Mouse (Mus musculus) limb, embryonic 10.5 days (tissue): ENCODE measurements around the gene Enpp1. TPM values are rescaled to one million over a fixed set of nuclear protein-coding genes. Genes with fewer than 3 reads are reported as not detected.

Source experiments
- DNase-seq: peaks from one replicate; pipeline ENCODE4 v3.0.0-alpha.2; 2017; ENCODE audit warnings: low spot score
- H3K27ac ChIP-seq: fragments of 300-500 bp; sonication (generic); 2 replicates; pipeline ENCODE4 v1.5.1; 2016; ENCODE audit warnings: mild to moderate bottlenecking
- H3K27me3 ChIP-seq: fragments of 300-500 bp; sonication (generic); 2 replicates; pipeline ENCODE4 v1.6.1; 2016; ENCODE audit warnings: low read depth, mild to moderate bottlenecking; ENCODE audit not compliant: poor library complexity, severe bottlenecking
- H3K36me3 ChIP-seq: fragments of 300-500 bp; sonication (generic); 2 replicates; pipeline ENCODE4 v1.6.1; 2016; ENCODE audit warnings: mild to moderate bottlenecking, moderate library complexity
- H3K4me1 ChIP-seq: fragments of 300-500 bp; sonication (generic); 2 replicates; pipeline ENCODE4 v1.6.1; 2016
- H3K4me3 ChIP-seq: fragments of 300-500 bp; sonication (generic); 2 replicates; pipeline ENCODE4 v1.5.1; 2016; ENCODE audit warnings: mild to moderate bottlenecking, moderate library complexity
- H3K9me3 ChIP-seq: fragments of 300-500 bp; sonication (generic); replicated peaks from 2 replicates; pipeline ENCODE4 v1.6.1; 2016; ENCODE audit warnings: mild to moderate bottlenecking
- WGBS: fragments of 180-500 bp; shearing (Covaris S2); methylation state at CpG from one replicate; pipeline ENCODE4 v1.1.7; 2016; 5-methylcytosine and 5-hydroxymethylcytosine counted together
- polyA plus RNA-seq: library from polyadenylated mRNA; unstranded; fragments of >200 nt; fragmentation: Nextera tagmentation; extraction: Ambion mirVana; gene quantifications from 2 replicates; pipeline ENCODE4 v1.2.1, GENCODE M21; 2016

The Enpp1 gene
- polyA plus RNA-seq, 1 experiment from 2014 or later: 1.1 TPM

GRCm38 (mm10) chr10:24727478-24727877, 15.5 kb upstream of the Enpp1 start:
- no peak for DNase-seq
- H3K9me3 ChIP-seq: no peaks in the 10 kb centered on the region
- H3K27ac ChIP-seq: no peak overlapping the region
- WGBS: 89% methylated on average over 4 of the region's 4 CpGs
- no peak overlapping the region for H3K4me3 ChIP-seq
- no peaks in the 10 kb centered on the region for H3K27me3 ChIP-seq
- no peaks in the 10 kb centered on the region for H3K36me3 ChIP-seq
- no peaks in the 10 kb centered on the region for H3K4me1 ChIP-seq

GRCm38 (mm10) chr10:24725197-24725596, 13.2 kb upstream of the Enpp1 start:
- WGBS: 92% methylated on average over 2 of the region's 2 CpGs
- Histone ChIP-seq H3K9me3 (no peaks in the 10 kb centered on the region), H3K36me3 (no peaks in the 10 kb centered on the region), H3K27ac (no peak overlapping the region), H3K4me3 (no peak overlapping the region), H3K4me1 (no peaks in the 10 kb centered on the region), H3K27me3 (no peaks in the 10 kb centered on the region)
- no peak for DNase-seq

DNA sequence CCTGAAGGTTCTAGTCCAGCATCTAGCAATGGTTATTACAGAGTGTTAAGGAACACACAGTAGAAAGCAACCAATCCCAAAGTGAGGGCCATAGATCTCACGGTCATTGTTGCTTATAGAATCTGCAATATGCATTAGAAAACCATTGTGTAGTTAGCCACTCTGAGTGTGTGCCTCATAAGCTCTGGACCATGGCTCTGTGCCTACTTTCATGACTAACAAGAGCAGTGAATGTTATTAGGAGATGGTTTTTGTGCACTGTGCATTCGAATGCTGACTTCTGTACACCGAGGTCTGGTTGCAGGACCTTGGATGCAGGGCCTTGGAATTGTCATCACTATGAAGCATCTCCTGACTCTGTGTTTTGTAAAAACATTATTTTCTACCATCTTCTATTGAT, 9.9 kb upstream of the Enpp1 start:
- H3K27ac ChIP-seq: no peak overlapping the region
- DNase-seq: no peak
- no peaks in the 10 kb centered on the region for H3K27me3 ChIP-seq
- WGBS: 96% methylated on average over 3 of the region's 3 CpGs
- H3K9me3 ChIP-seq: no peaks in the 10 kb centered on the region
- no peaks in the 10 kb centered on the region for H3K36me3 ChIP-seq
- H3K4me1 ChIP-seq: no peaks in the 10 kb centered on the region
- H3K4me3 ChIP-seq: no peak overlapping the region

DNA sequence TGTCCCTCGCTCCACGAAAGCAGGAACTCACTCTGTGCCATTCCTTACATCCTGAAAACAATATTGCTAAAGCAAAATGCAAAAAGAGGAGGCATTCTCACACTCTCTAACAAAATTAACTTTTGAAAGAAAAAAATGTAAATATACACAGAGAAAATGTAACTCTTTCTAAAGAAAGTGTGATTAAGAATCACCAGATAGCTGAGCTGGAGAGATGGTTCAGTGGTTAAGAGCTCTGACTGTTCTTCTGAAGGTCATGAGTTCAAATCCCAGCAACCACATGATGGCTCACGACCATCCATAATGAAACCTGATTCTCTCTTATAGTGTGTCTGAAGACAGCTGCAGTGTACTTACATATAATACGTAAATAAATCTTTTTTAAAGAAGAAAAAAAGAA, 7.4 kb upstream of the Enpp1 start:
- DNase-seq: no peak
- no peaks in the 10 kb centered on the region for H3K27me3 ChIP-seq
- H3K27ac ChIP-seq: no peak overlapping the region
- no peaks in the 10 kb centered on the region for H3K9me3 ChIP-seq
- H3K4me3 ChIP-seq: no peak overlapping the region
- no peaks in the 10 kb centered on the region for H3K36me3 ChIP-seq
- 88% methylated on average over 4 of the region's 4 CpGs for WGBS
- no peaks in the 10 kb centered on the region for H3K4me1 ChIP-seq

- H3K9me3 ChIP-seq: no peaks in the 10 kb centered on the region
- no peak overlapping the region for H3K27ac ChIP-seq
- 56% methylated on average over 11 of the region's 11 CpGs for WGBS
- H3K4me1 ChIP-seq: no peaks in the 10 kb centered on the region
- H3K36me3 ChIP-seq: no peaks in the 10 kb centered on the region
- no peak for DNase-seq
- no peaks in the 10 kb centered on the region for H3K27me3 ChIP-seq
- no peak overlapping the region for H3K4me3 ChIP-seq
Measured at GRCm38 (mm10) chr10:24718720-24719119, 6.8 kb upstream of the Enpp1 start.

DNA sequence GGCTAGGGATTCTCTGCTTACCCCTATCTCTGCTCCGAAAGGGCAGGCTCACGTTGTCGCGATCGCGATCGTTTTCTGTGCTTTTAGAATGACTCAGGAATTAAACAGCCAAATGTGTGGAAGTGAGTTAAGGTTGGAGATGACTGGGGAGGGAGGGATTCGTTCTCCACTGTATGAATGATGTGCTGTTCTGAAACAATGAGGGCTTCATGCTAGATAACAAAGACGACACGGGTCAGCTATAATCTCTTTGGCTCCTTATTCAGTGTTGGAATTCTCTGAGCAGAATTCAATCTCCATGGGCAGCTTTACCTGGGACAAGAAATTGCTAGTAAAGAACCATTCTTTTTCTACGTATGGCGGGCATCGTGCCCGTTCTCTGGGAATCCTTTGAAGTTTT, 6.1 kb upstream of the Enpp1 start:
- no peaks in the 10 kb centered on the region for H3K4me1 ChIP-seq
- H3K9me3 ChIP-seq: no peaks in the 10 kb centered on the region
- no peaks in the 10 kb centered on the region for H3K36me3 ChIP-seq
- 67% methylated on average over 14 of the region's 14 CpGs for WGBS
- DNase-seq: no peak
- H3K27ac ChIP-seq: no peak overlapping the region
- peaks cover 1% of the 10 kb centered on the region for H3K27me3 ChIP-seq
- H3K4me3 ChIP-seq: no peak overlapping the region

GRCm38 (mm10) chr10:24716232-24716631, 4.3 kb upstream of the Enpp1 start:
- no peak overlapping the region for H3K4me3 ChIP-seq
- 80% methylated on average over 5 of the region's 5 CpGs for WGBS
- peaks cover 11% of the 10 kb centered on the region for H3K4me1 ChIP-seq
- H3K9me3 ChIP-seq: no peaks in the 10 kb centered on the region
- no peaks in the 10 kb centered on the region for H3K36me3 ChIP-seq
- no peak for DNase-seq
- peaks cover 19% of the 10 kb centered on the region for H3K27me3 ChIP-seq
- no peak overlapping the region for H3K27ac ChIP-seq

- 72% methylated on average over 5 of the region's 5 CpGs for WGBS
- Histone ChIP-seq H3K9me3 (no peaks in the 10 kb centered on the region), H3K4me3 (no peak overlapping the region), H3K27me3 (peaks cover 42% of the 10 kb centered on the region), H3K36me3 (no peaks in the 10 kb centered on the region), H3K27ac (no peak overlapping the region), H3K4me1 (peaks cover 15% of the 10 kb centered on the region)
- no peak for DNase-seq
Measured at GRCm38 (mm10) chr10:24712901-24713300, 942 bp upstream of the Enpp1 start.

- Histone ChIP-seq H3K4me1 (peaks cover 15% of the 10 kb centered on the region), H3K27me3 (peaks cover 42% of the 10 kb centered on the region), H3K4me3 (peak overlapping the region; percentile 75), H3K9me3 (no peaks in the 10 kb centered on the region), H3K27ac (peak overlapping the region; percentile 80), H3K36me3 (no peaks in the 10 kb centered on the region)
- DNase-seq: no peak
- 17% methylated on average over 15 of the region's 15 CpGs for WGBS
Measured at GRCm38 (mm10) chr10:24712367-24712761, 405 bp upstream of the Enpp1 start.

DNA sequence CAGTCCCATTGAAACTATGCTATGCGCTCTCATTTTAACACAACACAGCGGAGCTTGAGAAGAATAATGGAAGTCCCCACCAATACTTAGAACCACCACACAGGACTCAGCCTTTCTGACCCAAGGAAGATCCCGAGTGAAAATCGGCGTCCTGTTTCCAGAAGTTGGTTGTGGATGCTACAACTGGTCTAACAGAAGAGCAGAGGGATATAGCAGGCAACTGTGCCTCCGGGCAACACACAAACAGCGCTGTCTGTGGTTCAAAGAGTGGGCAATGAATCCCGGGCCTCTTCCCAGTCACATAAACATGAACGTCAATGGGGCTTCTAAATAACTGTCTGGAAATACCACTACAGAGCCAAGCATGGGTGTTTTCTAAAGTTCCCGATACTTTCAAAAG, 888 bp downstream of the Enpp1 start:
- Histone ChIP-seq H3K36me3 (no peaks in the 10 kb centered on the region), H3K27me3 (peaks cover 42% of the 10 kb centered on the region), H3K9me3 (no peaks in the 10 kb centered on the region), H3K4me1 (peaks cover 15% of the 10 kb centered on the region), H3K27ac (no peak overlapping the region), H3K4me3 (peak overlapping the region; percentile 75)
- 19% methylated on average over 10 of the region's 10 CpGs for WGBS
- peak; percentile 36 for DNase-seq

DNA sequence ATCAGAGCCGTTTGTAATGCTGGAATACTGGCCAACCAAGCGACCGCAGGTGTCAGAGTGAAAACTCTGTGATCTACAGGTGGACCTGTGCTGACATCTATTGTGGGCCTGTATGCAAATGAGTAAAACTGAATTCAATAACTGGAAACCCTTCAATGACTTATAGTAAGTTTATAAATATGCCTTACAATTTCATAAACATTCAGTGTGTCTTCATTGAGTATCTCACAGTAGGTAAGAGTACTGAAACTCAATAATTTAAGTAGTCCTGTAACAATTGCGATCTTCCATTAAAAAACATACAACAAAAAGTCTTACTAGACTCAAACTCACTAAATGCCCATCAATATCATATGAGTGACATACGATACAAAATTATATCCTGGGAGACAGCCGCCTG, 1.6 kb downstream of the Enpp1 start:
- no peak for DNase-seq
- H3K4me3 ChIP-seq: no peak overlapping the region
- peaks cover 15% of the 10 kb centered on the region for H3K4me1 ChIP-seq
- peaks cover 42% of the 10 kb centered on the region for H3K27me3 ChIP-seq
- no peak overlapping the region for H3K27ac ChIP-seq
- 94% methylated on average over 6 of the region's 6 CpGs for WGBS
- H3K9me3 ChIP-seq: no peaks in the 10 kb centered on the region
- H3K36me3 ChIP-seq: no peaks in the 10 kb centered on the region

DNA sequence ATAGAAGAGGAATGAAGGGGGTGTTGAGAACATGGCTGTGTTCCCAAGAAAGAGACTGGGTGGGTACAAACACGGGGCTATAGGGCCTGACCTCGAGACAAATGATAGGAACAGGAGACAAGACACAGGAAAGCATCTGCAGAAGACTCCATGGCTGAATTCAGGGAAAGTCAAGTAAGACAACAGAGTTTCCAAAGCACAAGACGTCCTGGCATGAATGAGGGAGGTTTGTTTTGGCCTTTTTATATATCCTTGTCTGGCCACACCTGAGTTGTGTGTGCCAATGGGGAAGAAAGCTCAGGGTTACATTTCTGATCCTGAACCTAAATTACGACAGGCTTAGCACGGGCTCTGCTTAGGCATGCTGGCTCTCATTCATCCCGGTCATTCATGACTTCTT, 4.2 kb downstream of the Enpp1 start:
- Histone ChIP-seq H3K27me3 (peaks cover 37% of the 10 kb centered on the region), H3K4me1 (peaks cover 24% of the 10 kb centered on the region), H3K36me3 (no peaks in the 10 kb centered on the region), H3K4me3 (no peak overlapping the region), H3K27ac (no peak overlapping the region), H3K9me3 (no peaks in the 10 kb centered on the region)
- no peak for DNase-seq
- 85% methylated on average over 6 of the region's 6 CpGs for WGBS

GRCm38 (mm10) chr10:24706431-24707140, 5.4 kb downstream of the Enpp1 start:
- Histone ChIP-seq H3K27ac (no peak overlapping the region), H3K4me1 (peaks cover 21% of the 10 kb centered on the region), H3K27me3 (peaks cover 26% of the 10 kb centered on the region), H3K9me3 (no peaks in the 10 kb centered on the region), H3K36me3 (no peaks in the 10 kb centered on the region), H3K4me3 (no peak overlapping the region)
- 92% methylated on average over 2 of the region's 2 CpGs for WGBS
- DNase-seq: no peak

GRCm38 (mm10) chr10:24702698-24703097, 9.3 kb downstream of the Enpp1 start:
- peak; percentile 47 for DNase-seq
- H3K9me3 ChIP-seq: no peaks in the 10 kb centered on the region
- no peaks in the 10 kb centered on the region for H3K36me3 ChIP-seq
- H3K27me3 ChIP-seq: no peaks in the 10 kb centered on the region
- 64% methylated on average over 2 of the region's 2 CpGs for WGBS
- no peak overlapping the region for H3K27ac ChIP-seq
- peaks cover 22% of the 10 kb centered on the region for H3K4me1 ChIP-seq
- H3K4me3 ChIP-seq: no peak overlapping the region
